Mouse (Mus musculus): ENCODE results near the gene Best1. TPM values are rescaled to one million over a fixed set of nuclear protein-coding genes. Genes with fewer than 3 reads are reported as not detected.

The Best1 gene
- polyA plus RNA-seq, 1 experiment from 2014 or later, result 0.50 TPM

- peak; percentile 81 for ATAC-seq
Observed at GRCm38 (mm10) chr19:9966096-9966867, 35.2 kb downstream of the Best1 start.

DNA sequence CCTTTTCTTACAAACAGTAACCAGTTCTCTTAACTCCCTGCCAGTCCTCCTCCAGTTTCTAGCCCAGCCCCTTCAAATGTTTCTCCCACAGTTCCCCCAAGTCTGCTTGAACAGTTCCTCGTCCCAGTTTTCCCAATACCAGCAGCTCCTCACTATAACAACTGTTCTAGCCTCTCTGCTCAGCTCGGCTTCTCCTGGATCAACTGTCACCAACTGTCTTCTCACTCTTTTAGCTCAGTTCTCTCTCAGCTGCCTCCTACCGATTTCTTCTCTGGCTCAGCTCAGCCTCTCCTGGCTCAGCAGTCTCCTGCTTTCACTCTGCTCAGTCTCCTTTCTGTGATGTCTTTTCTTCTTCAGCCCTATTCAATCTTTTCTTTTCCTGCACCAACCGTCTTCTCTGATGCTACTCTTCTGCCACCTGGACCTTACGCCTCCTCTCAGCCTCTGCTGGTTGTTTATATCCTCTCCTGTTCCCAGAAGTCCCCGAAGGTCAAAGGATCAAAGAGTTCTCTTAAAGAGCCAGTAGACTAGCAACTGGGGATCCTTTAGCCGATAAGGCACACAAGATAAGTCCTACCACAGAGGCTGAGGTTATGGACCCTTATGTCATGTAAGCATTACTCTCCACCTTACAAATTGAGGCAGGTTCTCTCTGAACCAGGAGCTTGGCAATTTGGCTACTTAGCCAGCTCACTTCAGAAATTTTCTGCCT lies 37.1 kb downstream of the Best1 start:
- Histone ChIP-seq H3K9me3 (no peaks in the 10 kb centered on the region), H3K4me2 (replicated peaks) (peak overlapping the region; percentile 14; the same call in 1 of the 2 replicates), H3K27me3 (replicated peaks) (no peaks in the 10 kb centered on the region), H3K4me1 (replicated peaks) (peaks cover 9% of the 10 kb centered on the region; the same call in 1 of the 2 replicates), H3K4me3 (replicated peaks) (no peak overlapping the region), H3K36me3 (no peaks in the 10 kb centered on the region), H3K27ac (no peak overlapping the region), H3K9ac (no peak overlapping the region)
- ATAC-seq, result no peak
- 21% methylated on average over 7 of the region's 7 CpGs for WGBS

More at GRCm38 (mm10) chr19:9966096-9966867, 35.2 kb downstream of the Best1 start:
- H3K9ac ChIP-seq, result no peak overlapping the region
- H3K4me3 ChIP-seq (replicated peaks), result no peak overlapping the region
- H3K4me1 ChIP-seq (replicated peaks), result peaks cover 9% of the 10 kb centered on the region; the same call in 1 of the 2 replicates
- H3K27me3 ChIP-seq (replicated peaks), result no peaks in the 10 kb centered on the region
- no peak overlapping the region for H3K4me2 ChIP-seq (replicated peaks)
- 51% methylated on average over 2 of the region's 2 CpGs for WGBS
- H3K9me3 ChIP-seq, result no peaks in the 10 kb centered on the region
- H3K27ac ChIP-seq, result no peak overlapping the region
- no peaks in the 10 kb centered on the region for H3K36me3 ChIP-seq

- 81% methylated on average over 5 of the region's 5 CpGs for WGBS
- no peak overlapping the region for H3K4me3 ChIP-seq (replicated peaks)
- no peak for ATAC-seq
- no peaks in the 10 kb centered on the region for H3K27me3 ChIP-seq (replicated peaks)
- no peaks in the 10 kb centered on the region for H3K9me3 ChIP-seq
- no peak overlapping the region for H3K27ac ChIP-seq
- no peak overlapping the region for H3K9ac ChIP-seq
- no peak overlapping the region for H3K4me2 ChIP-seq (replicated peaks)
- H3K4me1 ChIP-seq (replicated peaks), result peaks cover 6% of the 10 kb centered on the region; the same call in 1 of the 2 replicates
- no peaks in the 10 kb centered on the region for H3K36me3 ChIP-seq
Observed at GRCm38 (mm10) chr19:9960769-9961168, 40.7 kb downstream of the Best1 start.

DNA sequence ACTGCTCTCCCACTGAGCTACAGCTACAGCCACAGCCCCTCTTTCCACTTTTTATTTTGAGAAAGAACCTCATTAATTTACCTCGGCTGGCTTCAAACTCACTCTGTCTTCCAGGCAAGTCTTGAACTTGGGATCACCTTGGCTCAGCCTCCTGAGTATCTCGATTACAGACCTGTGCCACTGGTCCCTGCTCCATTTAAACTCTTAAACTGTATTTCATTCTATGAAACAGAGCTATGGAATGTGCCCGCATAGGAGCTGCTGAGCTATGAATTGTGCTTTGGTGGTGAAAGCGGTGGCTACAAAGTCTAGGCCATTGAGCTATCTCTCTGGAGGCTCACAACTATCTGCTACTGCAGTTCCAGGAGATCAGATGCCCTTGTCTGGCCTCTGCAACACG lies 43.5 kb downstream of the Best1 start:
- H3K9ac ChIP-seq, result no peak overlapping the region
- no peak overlapping the region for H3K27ac ChIP-seq
- H3K36me3 ChIP-seq, result no peaks in the 10 kb centered on the region
- WGBS, result 91% methylated on average over 5 of the region's 5 CpGs
- peaks cover 11% of the 10 kb centered on the region for H3K4me1 ChIP-seq (replicated peaks)
- no peaks in the 10 kb centered on the region for H3K9me3 ChIP-seq
- no peak overlapping the region for H3K4me2 ChIP-seq (replicated peaks)
- H3K27me3 ChIP-seq (replicated peaks), result no peaks in the 10 kb centered on the region
- no peak overlapping the region for H3K4me3 ChIP-seq (replicated peaks)
- no peak for ATAC-seq

DNA sequence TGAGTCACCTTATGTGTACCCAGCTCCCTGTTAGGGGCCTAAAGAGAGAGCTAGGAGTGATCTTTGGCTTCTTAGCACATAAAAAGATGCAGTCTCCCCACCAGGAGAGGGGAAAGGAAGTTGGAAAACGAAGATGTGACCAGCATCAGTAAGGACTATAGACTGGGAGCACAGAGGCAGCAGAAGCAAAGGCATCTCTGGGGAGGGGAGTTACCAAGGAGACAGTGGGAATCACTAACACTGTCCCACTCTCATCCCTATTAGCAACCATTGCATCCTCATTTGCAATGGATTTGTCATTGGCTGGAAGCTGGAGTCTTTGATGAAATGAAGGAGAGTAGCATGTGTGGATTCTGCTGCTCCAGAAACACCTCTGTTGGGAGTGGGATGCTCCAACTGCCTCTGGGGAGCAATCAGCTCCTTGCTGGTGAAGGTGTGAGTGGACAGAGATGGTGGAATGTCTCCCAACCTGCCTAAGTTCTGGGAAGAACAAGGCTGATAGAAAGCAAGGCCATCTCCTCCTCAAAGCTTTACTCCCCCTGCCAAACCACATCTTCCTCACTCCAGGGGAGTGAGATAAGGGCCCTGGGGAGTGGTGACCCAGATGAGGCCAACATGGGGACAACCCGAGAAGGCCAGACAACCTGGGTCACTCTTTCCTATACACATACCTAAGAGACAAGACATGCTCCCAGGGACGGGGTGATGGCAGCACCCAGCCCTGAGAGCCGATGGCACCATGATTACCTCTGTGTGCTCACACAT lies 44.6 kb downstream of the Best1 start:
- Histone ChIP-seq H3K27ac (no peak overlapping the region), H3K4me1 (replicated peaks) (peaks cover 11% of the 10 kb centered on the region), H3K27me3 (replicated peaks) (no peaks in the 10 kb centered on the region), H3K9ac (no peak overlapping the region), H3K36me3 (no peaks in the 10 kb centered on the region), H3K9me3 (no peaks in the 10 kb centered on the region), H3K4me3 (replicated peaks) (no peak overlapping the region), H3K4me2 (replicated peaks) (no peak overlapping the region)
- 70% methylated on average over 4 of the region's 4 CpGs for WGBS
- no peak for ATAC-seq

- no peak for ATAC-seq
- no peaks in the 10 kb centered on the region for H3K36me3 ChIP-seq
- no peak overlapping the region for H3K9ac ChIP-seq
- peaks cover 11% of the 10 kb centered on the region for H3K4me1 ChIP-seq (replicated peaks)
- WGBS, result 85% methylated on average over 1 of the region's 1 CpGs
- H3K4me2 ChIP-seq (replicated peaks), result no peak overlapping the region
- H3K4me3 ChIP-seq (replicated peaks), result no peak overlapping the region
- H3K27me3 ChIP-seq (replicated peaks), result no peaks in the 10 kb centered on the region
- H3K9me3 ChIP-seq, result no peaks in the 10 kb centered on the region
- peak overlapping the region; percentile 89; the same call in 1 of the 2 replicates for H3K27ac ChIP-seq
Observed at GRCm38 (mm10) chr19:9955438-9955837, 46.0 kb downstream of the Best1 start.

- no peaks in the 10 kb centered on the region for H3K36me3 ChIP-seq
- no peaks in the 10 kb centered on the region for H3K9me3 ChIP-seq
- no peaks in the 10 kb centered on the region for H3K27me3 ChIP-seq (replicated peaks)
- peak; percentile 64 for ATAC-seq
- 24% methylated on average over 5 of the region's 5 CpGs for WGBS
- H3K9ac ChIP-seq, result peak overlapping the region; percentile 21
- peak overlapping the region; percentile 48 for H3K4me2 ChIP-seq (replicated peaks)
- peak overlapping the region; percentile 9; the same call in 1 of the 2 replicates for H3K4me3 ChIP-seq (replicated peaks)
- peak overlapping the region; percentile 89 for H3K27ac ChIP-seq
- H3K4me1 ChIP-seq (replicated peaks), result peaks cover 11% of the 10 kb centered on the region
Observed at GRCm38 (mm10) chr19:9954811-9955202, 46.6 kb downstream of the Best1 start.

DNA sequence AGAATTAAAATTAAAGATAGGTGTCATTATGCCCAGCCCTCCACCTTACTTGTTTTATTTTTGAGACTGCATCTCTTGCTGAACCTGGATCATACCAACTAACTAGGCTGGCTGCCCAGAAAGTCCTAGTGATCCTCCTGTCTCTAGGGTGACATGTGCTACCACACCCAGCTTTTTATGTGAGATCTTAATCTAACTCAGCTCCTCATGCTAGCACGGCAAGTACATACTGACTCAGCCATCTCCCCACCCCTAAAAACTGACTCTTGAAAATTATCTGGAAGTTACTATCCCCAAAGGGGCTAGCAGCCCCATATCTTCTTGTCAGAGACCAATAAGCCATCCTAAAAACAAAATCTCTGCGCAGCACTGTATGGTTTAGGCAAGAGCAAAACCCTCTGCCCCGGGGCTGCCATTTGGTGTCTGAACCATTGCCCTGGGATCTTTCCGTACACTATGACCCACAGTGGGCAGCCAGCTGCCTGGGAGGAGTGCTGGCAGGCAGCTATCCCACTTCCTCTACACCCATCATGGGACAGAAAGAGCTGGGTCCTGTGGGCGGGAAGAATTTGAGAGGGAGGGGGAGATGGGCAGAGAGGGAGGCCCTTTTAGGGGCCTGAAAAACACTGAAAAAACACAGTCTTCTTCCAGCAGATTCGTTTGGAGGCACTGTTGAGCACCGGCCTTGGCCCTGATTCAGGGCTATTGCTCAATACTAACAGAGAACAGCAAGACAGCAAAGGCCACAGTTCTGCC lies 47.2 kb downstream of the Best1 start:
- Histone ChIP-seq H3K27ac (peak overlapping the region; percentile 89), H3K27me3 (replicated peaks) (no peaks in the 10 kb centered on the region), H3K9me3 (no peaks in the 10 kb centered on the region), H3K4me1 (replicated peaks) (peaks cover 11% of the 10 kb centered on the region), H3K36me3 (no peaks in the 10 kb centered on the region), H3K4me3 (replicated peaks) (peak overlapping the region; percentile 9; the same call in 1 of the 2 replicates), H3K4me2 (replicated peaks) (peak overlapping the region; percentile 48), H3K9ac (peak overlapping the region; percentile 21; the same call in 1 of the 2 replicates)
- 25% methylated on average over 7 of the region's 7 CpGs for WGBS
- ATAC-seq, result peak; percentile 93

- Histone ChIP-seq H3K36me3 (no peaks in the 10 kb centered on the region), H3K9me3 (no peaks in the 10 kb centered on the region), H3K9ac (no peak overlapping the region), H3K27me3 (replicated peaks) (no peaks in the 10 kb centered on the region), H3K4me1 (replicated peaks) (peaks cover 11% of the 10 kb centered on the region), H3K4me3 (replicated peaks) (no peak overlapping the region), H3K27ac (no peak overlapping the region), H3K4me2 (replicated peaks) (no peak overlapping the region)
- 74% methylated on average over 3 of the region's 3 CpGs for WGBS
- no peak for ATAC-seq
Observed at GRCm38 (mm10) chr19:9952912-9953311, 48.5 kb downstream of the Best1 start.

DNA sequence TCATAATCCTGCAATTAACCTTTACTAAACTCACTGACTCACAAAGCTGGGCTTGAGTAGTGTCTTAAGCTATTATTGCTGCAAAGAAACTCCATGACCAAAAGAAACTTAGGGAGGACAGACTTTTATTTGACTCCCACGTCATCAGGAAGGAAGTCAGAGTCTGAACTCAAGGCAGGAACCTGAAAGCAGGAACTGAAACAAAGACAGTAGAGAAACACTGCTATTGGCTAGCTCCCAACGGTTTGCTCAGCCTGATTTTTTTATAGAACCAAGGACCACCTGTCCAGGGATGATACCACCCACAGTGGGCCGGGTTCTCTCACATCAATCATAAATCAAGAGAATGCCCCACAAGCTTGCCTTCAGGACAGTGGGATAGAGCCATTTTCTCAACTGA lies 49.0 kb downstream of the Best1 start:
- H3K27ac ChIP-seq, result no peak overlapping the region
- no peaks in the 10 kb centered on the region for H3K9me3 ChIP-seq
- peaks cover 11% of the 10 kb centered on the region for H3K4me1 ChIP-seq (replicated peaks)
- no peak overlapping the region for H3K4me3 ChIP-seq (replicated peaks)
- no peak for ATAC-seq
- 67% methylated on average over 3 of the region's 3 CpGs for WGBS
- H3K9ac ChIP-seq, result no peak overlapping the region
- H3K36me3 ChIP-seq, result no peaks in the 10 kb centered on the region
- H3K27me3 ChIP-seq (replicated peaks), result no peaks in the 10 kb centered on the region
- no peak overlapping the region for H3K4me2 ChIP-seq (replicated peaks)

GRCm38 (mm10) chr19:9946986-9947385 lies 54.4 kb downstream of the Best1 start:
- H3K4me2 ChIP-seq (replicated peaks), result no peak overlapping the region
- no peak overlapping the region for H3K27ac ChIP-seq
- no peaks in the 10 kb centered on the region for H3K36me3 ChIP-seq
- no peaks in the 10 kb centered on the region for H3K9me3 ChIP-seq
- H3K27me3 ChIP-seq (replicated peaks), result no peaks in the 10 kb centered on the region
- WGBS, result 61% methylated on average over 3 of the region's 3 CpGs
- no peak overlapping the region for H3K4me3 ChIP-seq (replicated peaks)
- no peak for ATAC-seq
- H3K9ac ChIP-seq, result no peak overlapping the region
- no peaks in the 10 kb centered on the region; the same call in 1 of the 2 replicates for H3K4me1 ChIP-seq (replicated peaks)

Measured in intestine, embryonic 15.5 days (tissue).